Mouse (Mus musculus) layer of hippocampus, adult 11-12 months (tissue): ENCODE results near the gene Bzw2.

Experiments used
- DNase-seq: peaks from one replicate; pipeline ENCODE4 v3.0.0; 2022; ENCODE audit warnings: low spot score

The Bzw2 gene

GRCm38 (mm10) chr12:36135409-36135808, 22.5 kb downstream of the Bzw2 start:
- DNase-seq: no peak

GRCm38 (mm10) chr12:36134111-36134510, 23.8 kb downstream of the Bzw2 start:
- DNase-seq: no peak

- no peak for DNase-seq
Measured at GRCm38 (mm10) chr12:36133547-36133946, 24.3 kb downstream of the Bzw2 start.

GRCm38 (mm10) chr12:36132668-36133067, 25.2 kb downstream of the Bzw2 start:
- DNase-seq: no peak

GRCm38 (mm10) chr12:36132254-36132653, 25.6 kb downstream of the Bzw2 start:
- DNase-seq: no peak

GRCm38 (mm10) chr12:36129826-36130225, 28.1 kb downstream of the Bzw2 start:
- no peak for DNase-seq

GRCm38 (mm10) chr12:36126049-36126448, 31.8 kb downstream of the Bzw2 start:
- DNase-seq: no peak

- no peak for DNase-seq
Measured at GRCm38 (mm10) chr12:36119244-36119643, 38.6 kb downstream of the Bzw2 start.

- DNase-seq: no peak
Measured at GRCm38 (mm10) chr12:36117161-36117560, 40.7 kb downstream of the Bzw2 start.

- no peak for DNase-seq
Measured at GRCm38 (mm10) chr12:36112081-36112480, 45.8 kb downstream of the Bzw2 start.

- DNase-seq: peak; percentile 38
Measured at GRCm38 (mm10) chr12:36111110-36111509, 46.8 kb downstream of the Bzw2 start.

GRCm38 (mm10) chr12:36110457-36110856, 47.4 kb downstream of the Bzw2 start:
- DNase-seq: no peak

- no peak for DNase-seq
Measured at GRCm38 (mm10) chr12:36108442-36108841, 49.4 kb downstream of the Bzw2 start.

- no peak for DNase-seq
Measured at GRCm38 (mm10) chr12:36103592-36103910, 54.3 kb downstream of the Bzw2 start.

GRCm38 (mm10) chr12:36102733-36103591, 54.9 kb downstream of the Bzw2 start:
- peak; percentile 38 for DNase-seq

- no peak for DNase-seq
Measured at GRCm38 (mm10) chr12:36095371-36095880, 62.5 kb downstream of the Bzw2 start.

GRCm38 (mm10) chr12:36093081-36093670, 64.7 kb downstream of the Bzw2 start:
- no peak for DNase-seq

- no peak for DNase-seq
Measured at GRCm38 (mm10) chr12:36091964-36092363, 65.9 kb downstream of the Bzw2 start.

GRCm38 (mm10) chr12:36089221-36089620, 68.7 kb downstream of the Bzw2 start:
- DNase-seq: no peak

- no peak for DNase-seq
Measured at GRCm38 (mm10) chr12:36088804-36089203, 69.1 kb downstream of the Bzw2 start.

- no peak for DNase-seq
Measured at GRCm38 (mm10) chr12:36085380-36085779, 72.5 kb downstream of the Bzw2 start.

GRCm38 (mm10) chr12:36078101-36078899, 79.6 kb downstream of the Bzw2 start:
- no peak for DNase-seq

- DNase-seq: no peak
Measured at GRCm38 (mm10) chr12:36072860-36073259, 85.0 kb downstream of the Bzw2 start.
